Mouse (Mus musculus) testis, adult 2 months (tissue): Measurements from ENCODE around the gene Adam12. TPM values are rescaled to one million over a fixed set of nuclear protein-coding genes. Genes with fewer than 3 reads are reported as not detected.

Source experiments
- H3K27ac ChIP-seq: fragments of 200-500 bp; 2 replicates; pipeline ENCODE4 v1.5.1; 2012; ENCODE audit warnings: low read depth, low read length; ENCODE audit not compliant: control insufficient read depth, insufficient read depth
- H3K27me3 ChIP-seq: fragments of 200-500 bp; 2 replicates; pipeline ENCODE4 v1.6.1; 2012; ENCODE audit warnings: mild to moderate bottlenecking, low read length, moderate library complexity; ENCODE audit not compliant: control insufficient read depth, insufficient read depth
- H3K36me3 ChIP-seq: fragments of 200-500 bp; 2 replicates; pipeline ENCODE4 v1.6.1; 2012; ENCODE audit warnings: mild to moderate bottlenecking, low read length; ENCODE audit not compliant: control insufficient read depth, insufficient read depth
- H3K4me1 ChIP-seq: fragments of 200-500 bp; 2 replicates; pipeline ENCODE4 v1.6.1; 2012; ENCODE audit warnings: low read length; ENCODE audit not compliant: control insufficient read depth, insufficient read depth
- H3K4me3 ChIP-seq: fragments of 200-500 bp; 2 replicates; pipeline ENCODE4 v1.5.1; 2012; ENCODE audit warnings: low read depth, mild to moderate bottlenecking, low read length, moderate library complexity, mixed read lengths; ENCODE audit not compliant: control insufficient read depth
- CTCF ChIP-seq: fragments of 200-500 bp; IDR thresholded peaks from 2 replicates; pipeline ENCODE4 v1.5.1; 2012; ENCODE audit warnings: low read depth, mild to moderate bottlenecking, inconsistent platforms, low read length, moderate library complexity; ENCODE audit not compliant: control insufficient read depth, insufficient read depth, insufficient replicate concordance
- POLR2A ChIP-seq: fragments of 200-500 bp; IDR thresholded peaks from 2 replicates; pipeline ENCODE4 v1.6.1; 2012; ENCODE audit warnings: low read depth, mild to moderate bottlenecking, inconsistent platforms, low read length, moderate library complexity; ENCODE audit not compliant: control insufficient read depth
- polyA plus RNA-seq: library from polyadenylated mRNA; depleted of rRNA; stranded (reverse); fragments of >200 nt; gene quantifications from 2 replicates; pipeline ENCODE4 v1.2.3, GENCODE M21; 2012

Adam12 gene
- polyA plus RNA-seq, 1 experiment, result 0.51 TPM

- Histone ChIP-seq H3K27me3 (no peaks in the 10 kb centered on the region), H3K27ac (peak overlapping the region; percentile 70), H3K4me1 (peaks cover 19% of the 10 kb centered on the region), H3K4me3 (peak overlapping the region; percentile 84), H3K36me3 (no peaks in the 10 kb centered on the region)
- TF ChIP-seq CTCF, result no peak
Observed at GRCm38 (mm10) chr7:134224741-134225612, 7.0 kb downstream of the Adam12 start.

- no peak overlapping the region for H3K27ac ChIP-seq
- H3K27me3 ChIP-seq, result no peaks in the 10 kb centered on the region
- H3K36me3 ChIP-seq, result no peaks in the 10 kb centered on the region
- peaks cover 19% of the 10 kb centered on the region for H3K4me1 ChIP-seq
- H3K4me3 ChIP-seq, result peak overlapping the region; percentile 84
- TF ChIP-seq POLR2A (no peak), CTCF (no peak)
Observed at GRCm38 (mm10) chr7:134224421-134224740, 7.6 kb downstream of the Adam12 start.

GRCm38 (mm10) chr7:134223444-134224161, 8.3 kb downstream of the Adam12 start:
- TF ChIP-seq POLR2A (no peak), CTCF (peak; percentile 75)
- Histone ChIP-seq H3K4me1 (peaks cover 19% of the 10 kb centered on the region), H3K36me3 (no peaks in the 10 kb centered on the region), H3K27ac (no peak overlapping the region), H3K4me3 (no peak overlapping the region; the same call in 1 of the 2 replicates), H3K27me3 (no peaks in the 10 kb centered on the region)

GRCm38 (mm10) chr7:134207956-134208355, 24.0 kb downstream of the Adam12 start:
- Histone ChIP-seq H3K27me3 (no peaks in the 10 kb centered on the region), H3K27ac (no peak overlapping the region), H3K4me1 (peaks cover 2% of the 10 kb centered on the region), H3K4me3 (no peak overlapping the region), H3K36me3 (no peaks in the 10 kb centered on the region)
- TF ChIP-seq POLR2A (no peak), CTCF (no peak)

- no peaks in the 10 kb centered on the region for H3K27me3 ChIP-seq
- H3K4me1 ChIP-seq, result no peaks in the 10 kb centered on the region
- TF ChIP-seq CTCF, result no peak
- no peak for TF ChIP-seq POLR2A
- no peaks in the 10 kb centered on the region for H3K36me3 ChIP-seq
- H3K27ac ChIP-seq, result no peak overlapping the region
- no peak overlapping the region for H3K4me3 ChIP-seq
Observed at GRCm38 (mm10) chr7:134193089-134193488, 38.9 kb downstream of the Adam12 start.

GRCm38 (mm10) chr7:134190101-134190500, 41.8 kb downstream of the Adam12 start:
- TF ChIP-seq POLR2A, result no peak
- TF ChIP-seq CTCF, result no peak
- H3K4me3 ChIP-seq, result no peak overlapping the region
- H3K27ac ChIP-seq, result no peak overlapping the region
- H3K4me1 ChIP-seq, result no peaks in the 10 kb centered on the region
- no peaks in the 10 kb centered on the region for H3K36me3 ChIP-seq
- no peaks in the 10 kb centered on the region for H3K27me3 ChIP-seq

- no peak overlapping the region for H3K4me3 ChIP-seq
- H3K36me3 ChIP-seq, result no peaks in the 10 kb centered on the region
- no peaks in the 10 kb centered on the region for H3K27me3 ChIP-seq
- no peak for TF ChIP-seq POLR2A
- no peak for TF ChIP-seq CTCF
- H3K27ac ChIP-seq, result no peak overlapping the region
- no peaks in the 10 kb centered on the region for H3K4me1 ChIP-seq
Observed at GRCm38 (mm10) chr7:134188565-134188964, 43.4 kb downstream of the Adam12 start.

GRCm38 (mm10) chr7:134187946-134188345, 44.0 kb downstream of the Adam12 start:
- no peak overlapping the region for H3K4me3 ChIP-seq
- no peaks in the 10 kb centered on the region for H3K36me3 ChIP-seq
- no peaks in the 10 kb centered on the region for H3K4me1 ChIP-seq
- TF ChIP-seq CTCF, result no peak
- TF ChIP-seq POLR2A, result no peak
- no peaks in the 10 kb centered on the region for H3K27me3 ChIP-seq
- no peak overlapping the region for H3K27ac ChIP-seq
